Mouse (Mus musculus) megakaryocyte, embryonic 14.5 days (primary cell): Measurements from ENCODE around the gene Kcnk2.

Experiments
- FLI1 ChIP-seq: IDR thresholded peaks from 2 replicates; pipeline ENCODE4 v1.6.1; 2012; ENCODE audit warnings: low read length, inconsistent platforms, mixed read lengths
- GATA1 ChIP-seq: IDR thresholded peaks from 3 replicates; pipeline ENCODE4 v1.6.1; 2012; ENCODE audit warnings: mixed read lengths, low read length, inconsistent platforms, borderline replicate concordance

- TF ChIP-seq FLI1 (no peak), GATA1 (no peak)
These were observed 59.5 kb downstream of the Kcnk2 start for GRCm38 (mm10) chr1:189342416-189343104.
